9 mouse cellular contexts compared by ENCODE assay signal in the genomic region with DNA sequence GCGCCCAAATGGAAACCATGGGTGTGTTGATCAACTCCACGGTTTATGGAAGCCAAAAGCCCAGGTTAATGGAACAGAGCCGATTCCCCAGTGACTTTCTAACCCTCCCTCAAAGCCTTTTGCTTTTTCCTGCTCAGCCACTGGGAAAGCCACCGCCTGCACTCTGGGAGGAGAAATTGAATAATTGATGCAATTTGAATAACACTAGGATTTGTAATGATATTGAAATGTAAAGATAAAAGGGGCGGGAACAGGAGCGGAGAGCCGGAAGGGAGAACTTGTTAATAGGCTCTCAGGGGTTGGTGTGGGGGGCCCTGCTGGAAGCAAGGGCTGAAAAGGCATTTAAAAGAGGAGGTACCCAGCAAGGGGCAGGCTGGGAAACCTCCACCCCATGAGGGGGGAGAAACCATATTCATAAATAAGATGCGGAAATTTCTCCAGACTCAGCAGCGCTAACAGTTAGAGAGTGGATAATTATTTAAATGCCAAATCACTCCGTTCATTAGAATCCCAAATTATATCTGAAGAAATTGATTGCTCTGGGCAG. TPM values are rescaled to one million over a fixed set of nuclear protein-coding genes. Genes with fewer than 3 reads are reported as not detected.
DNase-seq lines count a peak whose midpoint lies in the region; ATAC-seq lines count a peak whose summit lies in the region.
"Had no signal": no experiment of that assay in that cellular context is flagged by ENCODE, and none has a peak within 500 bp of the region (broad histone marks: within the 10 kb centered on the region; RNA-seq: fewer than 3 reads in every experiment).

No protein-coding gene starts in this region.

- no peaks in the 10 kb centered on the region for H3K4me1 ChIP-seq in heart, embryonic 11.5 days (ENCODE audit: control insufficient read depth, insufficient read depth, low read length)
- H3K4me1 ChIP-seq in hindbrain, embryonic 12.5 days = peaks cover 28% of the 10 kb centered on the region
- H3K4me1 ChIP-seq in midbrain, embryonic 11.5 days (ENCODE audit: control insufficient read depth, insufficient read depth, low read length) = peaks cover 8% of the 10 kb centered on the region

- H3K4me2 ChIP-seq in heart, embryonic 11.5 days = no peak overlapping the region; the same call in none of the 2 replicates
- H3K4me2 ChIP-seq in hindbrain, embryonic 12.5 days (replicated peaks) = peak overlapping the region; percentile 7
- peak overlapping the region; percentile 14 for H3K4me2 ChIP-seq in midbrain, embryonic 11.5 days

- no peaks in the 10 kb centered on the region for H3K36me3 ChIP-seq in heart, embryonic 11.5 days (ENCODE audit: control insufficient read depth, insufficient read depth, low read length)
- H3K36me3 ChIP-seq in hindbrain, embryonic 12.5 days = no peaks in the 10 kb centered on the region
- H3K36me3 ChIP-seq in midbrain, embryonic 11.5 days (ENCODE audit: control insufficient read depth, insufficient read depth, low read length) = no peaks in the 10 kb centered on the region

- H3K4me3 ChIP-seq in heart, embryonic 11.5 days (ENCODE audit: low read depth, low read length) = 0 out of 2 replicates have a peak overlapping the region, but pooled peaks have one; percentile 12
- no peak overlapping the region for H3K4me3 ChIP-seq in hindbrain, embryonic 12.5 days
- H3K4me3 ChIP-seq in midbrain, embryonic 11.5 days (ENCODE audit: low read depth, low read length) = no peak overlapping the region; the same call in 1 of the 2 replicates

- 8% methylated on average over 10 of the region's 10 CpGs for WGBS in heart, embryonic 11.5 days (ENCODE audit: insufficient replicate concordance)
- 6% methylated on average over 10 of the region's 10 CpGs for WGBS in hindbrain, embryonic 12.5 days
- WGBS in midbrain, embryonic 11.5 days = 14% methylated on average over 10 of the region's 10 CpGs

- no peaks in the 10 kb centered on the region for H3K9me3 ChIP-seq in heart, embryonic 11.5 days (replicated peaks; ENCODE audit: control insufficient read depth, low read length)
- H3K9me3 ChIP-seq in hindbrain, embryonic 12.5 days (replicated peaks) = no peaks in the 10 kb centered on the region
- no peaks in the 10 kb centered on the region for H3K9me3 ChIP-seq in midbrain, embryonic 11.5 days (ENCODE audit: control insufficient read depth, low read length)

- no peak overlapping the region for H3K9ac ChIP-seq in heart, embryonic 11.5 days (ENCODE audit: low read depth, low read length)
- H3K9ac ChIP-seq in hindbrain, embryonic 12.5 days = no peak overlapping the region
- peak overlapping the region; percentile 1; the same call in 1 of the 2 replicates for H3K9ac ChIP-seq in midbrain, embryonic 11.5 days (ENCODE audit: low read length)

- ATAC-seq in heart, embryonic 11.5 days (replicated peaks; ENCODE audit: insufficient number of reproducible peaks, low FRiP score, low TSS enrichment) = no peak
- ATAC-seq in hindbrain, embryonic 12.5 days (ENCODE audit: low FRiP score) = no peak
- ATAC-seq in midbrain, embryonic 11.5 days (ENCODE audit: low FRiP score) = no peak
- ATAC-seq in frontal cortex, adult (ENCODE audit: low TSS enrichment) = no peak

- DNase-seq in heart, adult 18-20 months = no peak
- DNase-seq in ES-CJ7 (ENCODE audit: low read depth, low spot score) (peak; percentile 67), liver (no peak)
- peak; percentile 83 for DNase-seq in midbrain, embryonic 11.5 days (ENCODE audit: low spot score, missing footprints)
- DNase-seq in cerebellum, adult 9-11 months = no peak
- DNase-seq: kidney, postnatal 25 days had no signal

- peaks cover 36% of the 10 kb centered on the region for H3K27me3 ChIP-seq in heart, embryonic 11.5 days (ENCODE audit: control insufficient read depth, insufficient read depth, low read length)
- peaks cover 17% of the 10 kb centered on the region for H3K27me3 ChIP-seq in hindbrain, embryonic 12.5 days
- 0 out of 2 replicates have a peak, but pooled peaks cover 3% of the 10 kb centered on the region for H3K27me3 ChIP-seq in midbrain, embryonic 11.5 days (ENCODE audit: control insufficient read depth, insufficient read depth, low read length)

- H3K27ac ChIP-seq in heart, embryonic 11.5 days (ENCODE audit: low read depth, low read length) = no peak overlapping the region
- no peak overlapping the region for H3K27ac ChIP-seq in hindbrain, embryonic 12.5 days
- H3K27ac ChIP-seq in midbrain, embryonic 11.5 days (ENCODE audit: low read depth, low read length) = no peak overlapping the region

RNA-seq across cellular contexts. Expression of a gene that starts 53.8 kb away (rescaled TPM):
- polyA plus RNA-seq in heart, embryonic 11.5 days (2014; fragmentation: Nextera tagmentation; extraction: Ambion mirVana) = 0.55 and 0.79 TPM in 2 replicates
- 1 to 10 TPM; 2.6 to 3.3 TPM for total RNA-seq in heart, adult 18-20 months (2021)
- 9.4 and 9.9 TPM in 2 replicates for polyA plus RNA-seq in hindbrain, embryonic 12.5 days (2016; fragmentation: Nextera tagmentation; extraction: Ambion mirVana)
- 5.8 and 6.7 TPM in 2 replicates for polyA plus RNA-seq in midbrain, embryonic 11.5 days (2014; fragmentation: Nextera tagmentation; extraction: Ambion mirVana)

Comparison
In these comparisons a context has a peak if more than half of its experiments do, and no peak if none do; other contexts are left out.
1. DNase-seq: peak in ES-CJ7 (single experiment) and midbrain, embryonic 11.5 days (single experiment); none in heart, adult 18-20 months (0 of 2), liver (single experiment) and cerebellum, adult 9-11 months (single experiment).